Mouse (Mus musculus) embryonic fibroblast, embryonic 13.5 days (primary cell): ENCODE results near the gene Gm5475.

Experiments
- CTCF ChIP-seq: IDR thresholded peaks from 2 replicates; pipeline ENCODE4 v1.5.1; 2011; ENCODE audit warnings: mild to moderate bottlenecking, control low read depth, low read length, moderate library complexity, borderline replicate concordance; ENCODE audit not compliant: insufficient read depth
- POLR2A ChIP-seq: IDR thresholded peaks from 2 replicates; pipeline ENCODE4 v1.6.1; 2011; ENCODE audit warnings: low read depth, mild to moderate bottlenecking, control low read depth, low read length, moderate library complexity

- TF ChIP-seq POLR2A, result no peak
- TF ChIP-seq CTCF, result no peak
Observed at GRCm38 (mm10) chr15:100462086-100462485, 40.1 kb downstream of the Gm5475 start.
